Mouse (Mus musculus) testis, adult 2 months (tissue): ENCODE measurements around the gene Smg6. TPM values are rescaled to one million over a fixed set of nuclear protein-coding genes. Genes with fewer than 3 reads are reported as not detected.
"Not testable (repeated sequence)": the region's sequence is repeated elsewhere in the genome, so short reads cannot be mapped to it uniquely, and the experiment has no call there.

Source experiments
- H3K27ac ChIP-seq: fragments of 200-500 bp; 2 replicates; pipeline ENCODE4 v1.5.1; 2012; ENCODE audit warnings: low read depth, low read length; ENCODE audit not compliant: control insufficient read depth, insufficient read depth
- H3K27me3 ChIP-seq: fragments of 200-500 bp; 2 replicates; pipeline ENCODE4 v1.6.1; 2012; ENCODE audit warnings: mild to moderate bottlenecking, low read length, moderate library complexity; ENCODE audit not compliant: control insufficient read depth, insufficient read depth
- H3K36me3 ChIP-seq: fragments of 200-500 bp; 2 replicates; pipeline ENCODE4 v1.6.1; 2012; ENCODE audit warnings: mild to moderate bottlenecking, low read length; ENCODE audit not compliant: control insufficient read depth, insufficient read depth
- H3K4me1 ChIP-seq: fragments of 200-500 bp; 2 replicates; pipeline ENCODE4 v1.6.1; 2012; ENCODE audit warnings: low read length; ENCODE audit not compliant: control insufficient read depth, insufficient read depth
- H3K4me3 ChIP-seq: fragments of 200-500 bp; 2 replicates; pipeline ENCODE4 v1.5.1; 2012; ENCODE audit warnings: low read depth, mild to moderate bottlenecking, low read length, moderate library complexity, mixed read lengths; ENCODE audit not compliant: control insufficient read depth
- CTCF ChIP-seq: fragments of 200-500 bp; IDR thresholded peaks from 2 replicates; pipeline ENCODE4 v1.5.1; 2012; ENCODE audit warnings: low read depth, mild to moderate bottlenecking, inconsistent platforms, low read length, moderate library complexity; ENCODE audit not compliant: control insufficient read depth, insufficient read depth, insufficient replicate concordance
- POLR2A ChIP-seq: fragments of 200-500 bp; IDR thresholded peaks from 2 replicates; pipeline ENCODE4 v1.6.1; 2012; ENCODE audit warnings: low read depth, mild to moderate bottlenecking, inconsistent platforms, low read length, moderate library complexity; ENCODE audit not compliant: control insufficient read depth
- polyA plus RNA-seq: library from polyadenylated mRNA; depleted of rRNA; stranded (reverse); fragments of >200 nt; gene quantifications from 2 replicates; pipeline ENCODE4 v1.2.3, GENCODE M21; 2012

Smg6 gene
- polyA plus RNA-seq, 1 experiment, result 76.8 TPM

GRCm38 (mm10) chr11:74994856-74995255 is 69.2 kb downstream of the Smg6 start:
- TF ChIP-seq CTCF (no peak), POLR2A (no peak)
- Histone ChIP-seq H3K4me1 (no peaks in the 10 kb centered on the region), H3K4me3 (no peak overlapping the region), H3K27me3 (no peaks in the 10 kb centered on the region), H3K36me3 (no peaks in the 10 kb centered on the region; the same call in 1 of the 2 replicates), H3K27ac (no peak overlapping the region)

- TF ChIP-seq CTCF (no peak), POLR2A (no peak)
- H3K4me1 ChIP-seq, result 0 out of 2 replicates have a peak, but pooled peaks cover 2% of the 10 kb centered on the region
- no peak overlapping the region for H3K4me3 ChIP-seq
- H3K27ac ChIP-seq, result no peak overlapping the region
- H3K27me3 ChIP-seq, result no peaks in the 10 kb centered on the region
- H3K36me3 ChIP-seq, result no peaks in the 10 kb centered on the region
Measured at GRCm38 (mm10) chr11:74996482-74996881, 70.9 kb downstream of the Smg6 start.

- peak overlapping the region; percentile 30; the same call in 1 of the 2 replicates for H3K27ac ChIP-seq
- H3K4me1 ChIP-seq, result 0 out of 2 replicates have a peak, but pooled peaks cover 2% of the 10 kb centered on the region
- H3K36me3 ChIP-seq, result no peaks in the 10 kb centered on the region
- TF ChIP-seq POLR2A, result no peak
- no peak for TF ChIP-seq CTCF
- no peaks in the 10 kb centered on the region for H3K27me3 ChIP-seq
- no peak overlapping the region for H3K4me3 ChIP-seq
Measured at GRCm38 (mm10) chr11:75000869-75001653, 75.4 kb downstream of the Smg6 start.

- no peak for TF ChIP-seq POLR2A
- no peak for TF ChIP-seq CTCF
- H3K27ac ChIP-seq, result no peak overlapping the region
- H3K27me3 ChIP-seq, result no peaks in the 10 kb centered on the region
- H3K4me3 ChIP-seq, result no peak overlapping the region
- no peaks in the 10 kb centered on the region for H3K36me3 ChIP-seq
- H3K4me1 ChIP-seq, result peaks cover 3% of the 10 kb centered on the region; the same call in 1 of the 2 replicates
Measured at GRCm38 (mm10) chr11:75008270-75008669, 82.6 kb downstream of the Smg6 start.

- not testable (repeated sequence) for H3K27ac ChIP-seq, H3K36me3 ChIP-seq, H3K27me3 ChIP-seq, H3K4me3 ChIP-seq, H3K4me1 ChIP-seq
Measured at GRCm38 (mm10) chr11:75009537-75009936, 83.9 kb downstream of the Smg6 start.

GRCm38 (mm10) chr11:75012997-75013694 is 87.5 kb downstream of the Smg6 start:
- H3K4me3 ChIP-seq, result no peak overlapping the region
- H3K4me1 ChIP-seq, result peaks cover 7% of the 10 kb centered on the region
- H3K27me3 ChIP-seq, result no peaks in the 10 kb centered on the region
- H3K27ac ChIP-seq, result peak overlapping the region; percentile 78
- TF ChIP-seq CTCF, result no peak
- no peak for TF ChIP-seq POLR2A
- no peaks in the 10 kb centered on the region for H3K36me3 ChIP-seq

- Histone ChIP-seq H3K27me3 (no peaks in the 10 kb centered on the region), H3K4me3 (no peak overlapping the region), H3K27ac (peak overlapping the region; percentile 61), H3K4me1 (peaks cover 7% of the 10 kb centered on the region), H3K36me3 (no peaks in the 10 kb centered on the region)
- no peak for TF ChIP-seq POLR2A
- no peak for TF ChIP-seq CTCF
Measured at GRCm38 (mm10) chr11:75013764-75014695, 88.4 kb downstream of the Smg6 start.
